Comparison of ENCODE assay signal across 8 mouse cellular contexts in the genomic region with DNA sequence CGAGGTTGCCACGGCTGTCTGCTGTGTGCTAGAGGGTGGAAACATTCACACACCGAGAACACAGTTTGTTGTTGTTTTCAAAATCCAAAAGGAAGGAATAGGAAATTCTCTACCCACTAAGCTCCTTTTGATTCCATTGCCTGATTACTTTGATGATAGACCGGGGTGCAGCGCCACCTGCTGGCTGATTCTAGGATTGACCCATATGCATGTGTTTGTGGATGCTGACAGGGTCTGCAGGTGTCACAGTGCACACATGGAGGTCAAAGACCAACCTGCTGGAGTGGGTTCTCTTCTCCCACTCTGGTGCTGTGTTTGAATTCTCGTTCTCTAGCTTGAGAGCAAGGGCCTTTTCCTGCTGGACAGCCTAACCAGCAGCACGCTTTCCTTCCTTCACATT. TPM values are rescaled to one million over a fixed set of nuclear protein-coding genes. Genes with fewer than 3 reads are reported as not detected.
DNase-seq lines count a peak whose midpoint lies in the region; ATAC-seq lines count a peak whose summit lies in the region.

No protein-coding gene starts in this region.

- H3K4me2 ChIP-seq in forebrain, embryonic 15.5 days (replicated peaks): no peak overlapping the region

- no peak overlapping the region for H3K9ac ChIP-seq in forebrain, embryonic 15.5 days (replicated peaks)

- peak; percentile 83 for DNase-seq in forebrain, embryonic 10.5 days (ENCODE audit: extremely low spot score, low spot score)
- DNase-seq in brain, adult 2 months (ENCODE audit: low read depth, low spot score): peak; percentile 81
- peak; percentile 40 for DNase-seq in heart, postnatal 25 days (ENCODE audit: low spot score)
- DNase-seq in layer of hippocampus, postnatal 25 days (ENCODE audit: extremely low spot score in 1 of 2, low spot score in 1 of 2): peak; percentile 96 to 99
- peak; percentile 62 to 87 for DNase-seq in spleen, adult 18-20 months

- H3K36me3 ChIP-seq in forebrain, embryonic 10.5 days (replicated peaks): no peaks in the 10 kb centered on the region
- no peaks in the 10 kb centered on the region for H3K36me3 ChIP-seq in forebrain, embryonic 15.5 days

- no peak for ATAC-seq in forebrain, embryonic 15.5 days (replicated peaks)
- peak; percentile 90 for ATAC-seq in erythroblast, adult 5-6 weeks (replicated peaks; ENCODE audit: low FRiP score, poor library complexity, severe bottlenecking)
- peak; percentile 84 for ATAC-seq in megakaryocyte-erythroid progenitor cell, adult 5-6 weeks (replicated peaks; ENCODE audit: low FRiP score, low TSS enrichment, poor library complexity, severe bottlenecking)

- H3K4me3 ChIP-seq in forebrain, embryonic 10.5 days: no peak overlapping the region
- no peak overlapping the region for H3K4me3 ChIP-seq in forebrain, embryonic 15.5 days

- H3K9me3 ChIP-seq in forebrain, embryonic 10.5 days: no peaks in the 10 kb centered on the region
- no peaks in the 10 kb centered on the region for H3K9me3 ChIP-seq in forebrain, embryonic 15.5 days

- 36% methylated on average over 7 of the region's 7 CpGs for WGBS in forebrain, embryonic 10.5 days
- WGBS in forebrain, embryonic 15.5 days: 32% methylated on average over 7 of the region's 7 CpGs

- peaks cover 9% of the 10 kb centered on the region for H3K4me1 ChIP-seq in forebrain, embryonic 10.5 days
- peaks cover 6% of the 10 kb centered on the region for H3K4me1 ChIP-seq in forebrain, embryonic 15.5 days

- intact Hi-C loops in heart, postnatal 25 days (cut with DNase I): loop anchor here (5.0 kb wide), 2 partner anchors 117 to 312 kb away; no protein-coding TSS in a partner anchor

- peaks cover 19% of the 10 kb centered on the region for H3K27me3 ChIP-seq in forebrain, embryonic 10.5 days (ENCODE audit: poor library complexity, severe bottlenecking)
- H3K27me3 ChIP-seq in forebrain, embryonic 15.5 days: peaks cover 5% of the 10 kb centered on the region; the same call in 1 of the 2 replicates

- H3K27ac ChIP-seq in forebrain, embryonic 10.5 days: no peak overlapping the region
- H3K27ac ChIP-seq in forebrain, embryonic 15.5 days (replicated peaks): no peak overlapping the region

RNA-seq across cellular contexts. Expression of gene Tekt5, which starts 3.9 kb away (rescaled TPM):
- 0.10 TPM in 1 of 2 replicates, not detected in the other for polyA plus RNA-seq in forebrain, embryonic 10.5 days (2016; fragmentation: Nextera tagmentation; extraction: Ambion mirVana)
- polyA plus RNA-seq in forebrain, embryonic 15.5 days (2015; fragmentation: Nextera tagmentation; extraction: Ambion mirVana): 2.4 and 3.0 TPM in 2 replicates
- not detected in 2 replicates for total RNA-seq in erythroblast, adult 5-6 weeks (2015; ENCODE audit: low replicate concordance)
- total RNA-seq in erythroblast, adult 5-6 weeks (2017; ENCODE audit: low replicate concordance): not detected in 2 replicates
- total RNA-seq in heart, postnatal 25 days (2021): not detected
- 1 to 10 TPM; 6.6 TPM for total RNA-seq in layer of hippocampus, postnatal 25 days (2021)
- not detected in 2 replicates for total RNA-seq in megakaryocyte-erythroid progenitor cell, adult 5-6 weeks (2014; fragmentation: Nextera tagmentation)
- total RNA-seq in megakaryocyte-erythroid progenitor cell, adult 5-6 weeks (2017): 0.19 TPM in 1 of 2 replicates, not detected in the other

RNA-seq across cellular contexts. Expression of gene Nubp1, which starts 12.6 kb away (rescaled TPM):
- polyA plus RNA-seq in forebrain, embryonic 10.5 days (2016; fragmentation: Nextera tagmentation; extraction: Ambion mirVana): 80.9 and 81.3 TPM in 2 replicates
- 45.9 and 48.6 TPM in 2 replicates for polyA plus RNA-seq in forebrain, embryonic 15.5 days (2015; fragmentation: Nextera tagmentation; extraction: Ambion mirVana)
- total RNA-seq in erythroblast, adult 5-6 weeks (2015; ENCODE audit: low replicate concordance): 1.0 and 6.7 TPM in 2 replicates
- total RNA-seq in erythroblast, adult 5-6 weeks (2017; ENCODE audit: low replicate concordance): 7.8 and 8.6 TPM in 2 replicates
- total RNA-seq in heart, postnatal 25 days (2021): 10 to 100 TPM in 1 of 2 experiments, 1 to 10 TPM in 1; 9.4 to 10.5 TPM
- total RNA-seq in layer of hippocampus, postnatal 25 days (2021): 10 to 100 TPM; 16.5 to 17.6 TPM
- 39.1 and 51.6 TPM in 2 replicates for total RNA-seq in megakaryocyte-erythroid progenitor cell, adult 5-6 weeks (2014; fragmentation: Nextera tagmentation)
- 46.8 and 51.8 TPM in 2 replicates for total RNA-seq in megakaryocyte-erythroid progenitor cell, adult 5-6 weeks (2017)

RNA-seq across cellular contexts. Expression of gene Tvp23a, which starts 48.0 kb away (rescaled TPM):
- polyA plus RNA-seq in forebrain, embryonic 10.5 days (2016; fragmentation: Nextera tagmentation; extraction: Ambion mirVana): 20.5 and 20.8 TPM in 2 replicates
- 52.1 and 53.0 TPM in 2 replicates for polyA plus RNA-seq in forebrain, embryonic 15.5 days (2015; fragmentation: Nextera tagmentation; extraction: Ambion mirVana)
- total RNA-seq in erythroblast, adult 5-6 weeks (2015; ENCODE audit: low replicate concordance): not detected in 2 replicates
- total RNA-seq in erythroblast, adult 5-6 weeks (2017; ENCODE audit: low replicate concordance): not detected in 2 replicates
- total RNA-seq in heart, postnatal 25 days (2021): under 1 TPM; 0.23 to 0.31 TPM
- 10 to 100 TPM; 30.9 to 32.0 TPM for total RNA-seq in layer of hippocampus, postnatal 25 days (2021)
- total RNA-seq in megakaryocyte-erythroid progenitor cell, adult 5-6 weeks (2014; fragmentation: Nextera tagmentation): not detected in 2 replicates
- total RNA-seq in megakaryocyte-erythroid progenitor cell, adult 5-6 weeks (2017): 0.30 TPM in 1 of 2 replicates, not detected in the other

Comparison
In these comparisons a context has a peak if more than half of its experiments do, and no peak if none do; other contexts are left out.
1. DNase-seq: peak in every context shown above with its lines; median percentile 98 in layer of hippocampus, postnatal 25 days; 83 in forebrain, embryonic 10.5 days; 81 in brain, adult 2 months; 74 in spleen, adult 18-20 months; 40 in heart, postnatal 25 days.
2. RNA of gene Tekt5, which starts 3.9 kb away (total RNA-seq): 6.6 TPM in layer of hippocampus, postnatal 25 days; not detected in heart, postnatal 25 days, not detected in erythroblast, adult 5-6 weeks and 0.19 TPM in megakaryocyte-erythroid progenitor cell, adult 5-6 weeks; every median in the first group is over 4 times any median in the second.
3. RNA of gene Tvp23a, which starts 48.0 kb away (total RNA-seq): 30.9 to 32.0 TPM in layer of hippocampus, postnatal 25 days; 0.23 to 0.31 TPM in heart, postnatal 25 days, not detected in erythroblast, adult 5-6 weeks and 0.30 TPM in megakaryocyte-erythroid progenitor cell, adult 5-6 weeks; every median in the first group is over 10 times any median in the second.